Mouse (Mus musculus): ENCODE measurements at regions not wholly inside any gene's neighbourhood (a gene's known extent, or its start where the extent isn't known, plus 50 kb on each side); places are given as distances from the start of the nearest gene placed in this dataset.

GRCm38 (mm10) chr15:8582676-8583075 is 62.9 kb upstream of the Gm2310 start:
- no peak for DNase-seq (ENCODE audit: low spot score)

- DNase-seq (ENCODE audit: low spot score) = no peak
Measured at GRCm38 (mm10) chr15:8581146-8581913, 61.6 kb upstream of the Gm2310 start.

GRCm38 (mm10) chr15:8580077-8580476 is 60.3 kb upstream of the Gm2310 start:
- DNase-seq (ENCODE audit: low spot score) = no peak

GRCm38 (mm10) chr15:8577480-8577881 is 57.7 kb upstream of the Gm2310 start:
- DNase-seq (ENCODE audit: low spot score) = peak; percentile 84

- no peak for DNase-seq (ENCODE audit: low spot score)
Measured at GRCm38 (mm10) chr15:8576975-8577374, 57.2 kb upstream of the Gm2310 start.

- DNase-seq (ENCODE audit: low spot score) = no peak
Measured at GRCm38 (mm10) chr15:8569617-8570016, 49.9 kb upstream of the Gm2310 start.
